Mouse (Mus musculus) forebrain, embryonic 16.5 days (tissue): ENCODE measurements at regions not wholly inside any gene's neighbourhood (a gene's known extent, or its start where the extent isn't known, plus 50 kb on each side); places are given as distances from the start of the nearest gene placed in this dataset.

Source experiments
- ATAC-seq: fragments of 200-750 bp; cut with Nextera tagmentation; 2 replicates; pipeline ENCODE4 v1.8.0; 2017; ENCODE audit warnings: mild to moderate bottlenecking, moderate library complexity
- H3K27ac ChIP-seq: fragments of 300-500 bp; sonication (generic); 2 replicates; pipeline ENCODE4 v1.5.1; 2014; ENCODE audit warnings: low read length, control low read depth
- H3K27me3 ChIP-seq: fragments of 300-500 bp; sonication (generic); replicated peaks from 2 replicates; pipeline ENCODE4 v1.6.1; 2014; ENCODE audit warnings: low read length; ENCODE audit not compliant: control insufficient read depth, insufficient read depth
- H3K36me3 ChIP-seq: fragments of 300-500 bp; sonication (generic); 2 replicates; pipeline ENCODE4 v1.6.1; 2014; ENCODE audit not compliant: control insufficient read depth, insufficient read depth
- H3K4me1 ChIP-seq: fragments of 300-500 bp; sonication (generic); replicated peaks from 2 replicates; pipeline ENCODE4 v1.6.1; 2014; ENCODE audit warnings: low read length; ENCODE audit not compliant: control insufficient read depth, insufficient read depth
- H3K4me2 ChIP-seq: fragments of 300-500 bp; sonication (generic); 2 replicates; pipeline ENCODE4 v1.6.1; 2014; ENCODE audit warnings: mild to moderate bottlenecking, low read length, control low read depth
- H3K4me3 ChIP-seq: fragments of 300-500 bp; sonication (generic); replicated peaks from 2 replicates; pipeline ENCODE4 v1.5.1; 2014; ENCODE audit warnings: mild to moderate bottlenecking, low read length, control low read depth
- H3K9ac ChIP-seq: fragments of 300-500 bp; sonication (generic); replicated peaks from 2 replicates; pipeline ENCODE4 v1.6.1; 2014; ENCODE audit warnings: low read depth, low read length, control low read depth
- H3K9me3 ChIP-seq: fragments of 300-500 bp; sonication (generic); 2 replicates; pipeline ENCODE4 v1.6.1; 2016; ENCODE audit warnings: low read length; ENCODE audit not compliant: control insufficient read depth
- WGBS: fragments of 180-500 bp; shearing (Covaris S2); extraction: QIAGEN DNeasy Blood & Tissue Kit; methylation state at CpG from one replicate; pipeline ENCODE4 v1.1.7; 2014; 5-methylcytosine and 5-hydroxymethylcytosine counted together

DNA sequence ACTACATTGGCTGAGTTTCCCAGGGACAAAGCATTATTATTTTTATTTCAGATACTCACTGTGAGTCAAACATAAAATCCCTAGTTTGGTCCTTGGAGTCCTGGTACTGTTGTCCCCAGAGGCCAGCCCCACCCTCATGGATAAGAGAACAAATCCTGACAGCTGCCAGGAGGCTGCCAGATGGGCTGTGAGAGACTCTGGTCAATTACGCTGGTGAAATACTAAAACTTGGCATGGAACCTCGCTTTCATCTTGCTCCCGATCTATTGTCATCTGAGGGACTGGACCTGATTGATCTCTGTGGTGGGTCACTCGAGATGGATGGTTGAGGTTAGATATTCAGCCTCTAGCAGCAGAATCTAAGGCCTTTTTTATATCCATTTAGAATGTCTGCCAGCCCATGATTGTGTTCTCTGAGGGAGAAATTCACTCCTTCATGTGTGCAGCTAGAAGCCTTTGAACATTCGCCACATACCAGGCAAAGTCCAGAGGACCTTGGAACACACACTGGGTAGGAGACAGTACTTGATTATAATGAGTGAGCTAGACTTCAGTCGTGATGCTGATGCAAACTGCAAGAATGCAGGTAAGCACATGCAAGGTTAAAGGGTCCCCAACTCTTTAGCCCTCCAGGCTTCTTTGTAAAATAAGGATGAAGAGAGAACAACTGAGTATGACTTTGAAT lies 95.4 kb upstream of the Sox11 start:
- Histone ChIP-seq H3K9me3 (no peaks in the 10 kb centered on the region), H3K4me3 (no peak overlapping the region), H3K9ac (no peak overlapping the region), H3K36me3 (no peaks in the 10 kb centered on the region), H3K27me3 (no peaks in the 10 kb centered on the region), H3K27ac (no peak overlapping the region), H3K4me1 (peaks cover 4% of the 10 kb centered on the region), H3K4me2 (no peak overlapping the region)
- 29% methylated on average over 6 of the region's 6 CpGs for WGBS
- ATAC-seq: peak; percentile 61; the same call in 1 of the 2 replicates

DNA sequence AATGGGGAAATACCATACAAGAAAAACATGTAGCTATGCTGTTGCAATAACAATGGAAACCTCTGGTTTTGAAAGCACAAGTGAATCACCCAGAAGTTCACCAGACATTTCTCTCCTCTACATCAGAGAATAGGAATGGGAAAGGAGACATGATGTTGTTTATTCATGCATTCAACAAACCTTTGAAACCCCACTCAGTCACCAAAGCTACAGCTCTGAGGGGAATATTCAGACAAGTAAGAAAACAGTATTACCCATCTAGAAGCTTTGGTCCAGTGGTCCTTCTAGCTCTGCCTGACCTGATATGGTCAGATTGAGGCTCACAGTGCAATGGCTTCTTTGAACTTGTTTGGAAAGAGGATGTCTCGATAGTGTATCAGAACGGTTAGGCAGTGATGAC lies 89.0 kb upstream of the Sox11 start:
- no peak overlapping the region for H3K27ac ChIP-seq
- H3K9me3 ChIP-seq: no peaks in the 10 kb centered on the region
- no peak overlapping the region for H3K4me3 ChIP-seq
- WGBS: 79% methylated on average over 2 of the region's 2 CpGs
- no peak overlapping the region for H3K4me2 ChIP-seq
- H3K27me3 ChIP-seq: no peaks in the 10 kb centered on the region
- no peak for ATAC-seq
- no peaks in the 10 kb centered on the region for H3K4me1 ChIP-seq
- no peaks in the 10 kb centered on the region for H3K36me3 ChIP-seq
- no peak overlapping the region for H3K9ac ChIP-seq

DNA sequence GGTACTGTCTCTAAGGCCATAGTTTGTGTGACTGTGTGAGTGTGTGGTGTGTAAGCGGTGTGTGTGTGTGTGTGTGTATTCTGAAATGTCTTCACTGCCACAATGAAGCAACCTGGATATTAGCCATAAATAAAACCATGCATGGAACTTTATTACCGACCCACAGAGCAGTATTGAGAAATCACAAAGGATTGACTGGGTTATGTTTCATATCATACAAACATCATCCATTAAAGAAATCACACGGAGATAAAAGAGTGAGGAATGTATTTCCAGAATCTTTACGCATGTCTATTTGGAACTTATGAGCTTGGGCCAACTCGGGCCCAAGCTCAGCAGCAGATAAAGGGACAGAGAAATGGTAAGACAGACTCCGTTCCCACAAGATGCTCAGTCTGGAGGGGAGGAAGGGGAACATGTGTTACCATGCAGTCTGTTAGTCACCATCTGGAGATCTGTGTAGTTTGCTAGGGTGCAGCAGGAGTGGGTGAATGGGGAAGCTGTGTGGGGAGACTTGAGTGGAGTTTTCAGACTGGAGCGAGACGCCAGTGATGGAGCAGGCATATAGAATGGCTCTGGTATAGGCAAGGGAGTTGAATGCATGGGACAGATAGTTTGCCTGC lies 75.1 kb upstream of the Sox11 start:
- ATAC-seq: peak; percentile 85
- no peaks in the 10 kb centered on the region for H3K4me1 ChIP-seq
- no peak overlapping the region for H3K4me2 ChIP-seq
- no peaks in the 10 kb centered on the region for H3K36me3 ChIP-seq
- no peaks in the 10 kb centered on the region for H3K9me3 ChIP-seq
- peak overlapping the region; percentile 45; the same call in 1 of the 2 replicates for H3K27ac ChIP-seq
- 59% methylated on average over 8 of the region's 8 CpGs for WGBS
- H3K27me3 ChIP-seq: no peaks in the 10 kb centered on the region
- H3K9ac ChIP-seq: no peak overlapping the region
- H3K4me3 ChIP-seq: no peak overlapping the region

DNA sequence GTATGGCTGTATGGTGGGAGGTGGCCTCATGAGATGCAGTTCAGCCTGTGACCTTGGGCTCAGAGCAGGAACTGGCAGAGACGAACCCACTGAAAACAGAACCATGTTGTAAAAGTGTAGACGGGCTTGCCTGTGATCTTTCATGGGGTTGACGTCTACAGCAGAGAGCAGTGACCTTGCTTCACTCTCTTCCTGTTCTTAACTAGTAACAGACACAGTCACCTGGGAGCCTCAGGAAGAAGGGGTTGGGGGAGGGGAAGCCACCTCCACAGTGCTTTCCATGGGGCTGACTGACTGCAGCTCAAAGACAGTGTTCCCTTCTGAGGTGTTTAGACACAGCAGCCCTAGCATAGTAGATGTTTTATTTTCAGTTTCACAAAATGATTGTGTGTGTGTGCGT lies 68.2 kb upstream of the Sox11 start:
- Histone ChIP-seq H3K36me3 (no peaks in the 10 kb centered on the region), H3K9me3 (no peaks in the 10 kb centered on the region), H3K4me1 (no peaks in the 10 kb centered on the region), H3K9ac (no peak overlapping the region), H3K27me3 (no peaks in the 10 kb centered on the region), H3K4me2 (no peak overlapping the region), H3K27ac (no peak overlapping the region), H3K4me3 (no peak overlapping the region)
- ATAC-seq: no peak
- WGBS: 77% methylated on average over 4 of the region's 4 CpGs

DNA sequence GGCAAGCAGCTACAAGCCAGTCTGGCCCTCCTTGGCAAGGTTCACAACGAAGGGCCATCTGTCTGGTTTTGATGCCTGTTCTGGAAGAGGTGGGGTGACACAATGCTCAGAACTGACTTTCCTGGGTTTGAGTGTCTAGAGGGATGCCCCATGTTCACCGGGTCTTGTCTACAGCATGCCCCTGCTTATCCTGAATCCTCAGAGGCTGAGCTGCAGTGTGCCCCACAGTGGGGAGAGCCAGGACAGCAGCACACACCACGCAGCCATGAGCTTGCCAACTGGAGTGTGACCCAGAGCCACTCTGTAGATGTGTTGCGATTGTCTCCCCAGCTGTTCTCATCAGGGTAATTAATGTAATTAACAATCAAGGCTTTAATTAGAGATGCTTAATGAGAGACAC lies 66.1 kb upstream of the Sox11 start:
- no peak overlapping the region for H3K4me2 ChIP-seq
- no peaks in the 10 kb centered on the region for H3K36me3 ChIP-seq
- H3K27me3 ChIP-seq: no peaks in the 10 kb centered on the region
- no peak overlapping the region for H3K27ac ChIP-seq
- no peak overlapping the region for H3K9ac ChIP-seq
- ATAC-seq: peak; percentile 87
- H3K4me3 ChIP-seq: no peak overlapping the region
- 37% methylated on average over 4 of the region's 4 CpGs for WGBS
- H3K9me3 ChIP-seq: no peaks in the 10 kb centered on the region
- H3K4me1 ChIP-seq: no peaks in the 10 kb centered on the region

DNA sequence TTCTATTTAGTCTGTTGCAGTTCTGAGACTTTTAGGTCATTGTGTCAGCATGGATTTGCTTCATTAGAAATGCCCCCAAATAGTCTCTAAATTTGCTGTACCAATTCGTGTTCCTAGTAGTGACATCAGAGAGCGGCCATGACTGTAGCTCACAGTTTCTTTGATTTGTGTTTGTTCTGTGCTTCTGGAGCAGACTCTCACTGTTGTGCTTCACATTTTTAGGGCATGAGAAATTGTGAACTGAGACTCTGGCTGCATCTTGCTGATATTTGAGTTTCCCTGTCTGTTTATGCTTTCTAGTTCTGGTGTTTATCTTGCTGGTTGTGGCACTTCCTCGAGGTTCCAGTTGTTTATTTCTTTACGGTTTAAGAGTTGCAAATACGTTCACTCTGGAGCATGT lies 57.0 kb upstream of the Sox11 start:
- WGBS: 86% methylated on average over 5 of the region's 5 CpGs
- Histone ChIP-seq H3K36me3 (no peaks in the 10 kb centered on the region), H3K4me2 (no peak overlapping the region), H3K27me3 (no peaks in the 10 kb centered on the region), H3K9ac (no peak overlapping the region), H3K4me1 (no peaks in the 10 kb centered on the region), H3K9me3 (no peaks in the 10 kb centered on the region), H3K4me3 (no peak overlapping the region), H3K27ac (no peak overlapping the region)
- ATAC-seq: no peak
